Mouse (Mus musculus): Measurements from ENCODE around the gene Sec23ip.
"Not testable (repeated sequence)": the region's sequence is repeated elsewhere in the genome, so short reads cannot be mapped to it uniquely, and the experiment has no call there.

Sec23ip gene

DNA sequence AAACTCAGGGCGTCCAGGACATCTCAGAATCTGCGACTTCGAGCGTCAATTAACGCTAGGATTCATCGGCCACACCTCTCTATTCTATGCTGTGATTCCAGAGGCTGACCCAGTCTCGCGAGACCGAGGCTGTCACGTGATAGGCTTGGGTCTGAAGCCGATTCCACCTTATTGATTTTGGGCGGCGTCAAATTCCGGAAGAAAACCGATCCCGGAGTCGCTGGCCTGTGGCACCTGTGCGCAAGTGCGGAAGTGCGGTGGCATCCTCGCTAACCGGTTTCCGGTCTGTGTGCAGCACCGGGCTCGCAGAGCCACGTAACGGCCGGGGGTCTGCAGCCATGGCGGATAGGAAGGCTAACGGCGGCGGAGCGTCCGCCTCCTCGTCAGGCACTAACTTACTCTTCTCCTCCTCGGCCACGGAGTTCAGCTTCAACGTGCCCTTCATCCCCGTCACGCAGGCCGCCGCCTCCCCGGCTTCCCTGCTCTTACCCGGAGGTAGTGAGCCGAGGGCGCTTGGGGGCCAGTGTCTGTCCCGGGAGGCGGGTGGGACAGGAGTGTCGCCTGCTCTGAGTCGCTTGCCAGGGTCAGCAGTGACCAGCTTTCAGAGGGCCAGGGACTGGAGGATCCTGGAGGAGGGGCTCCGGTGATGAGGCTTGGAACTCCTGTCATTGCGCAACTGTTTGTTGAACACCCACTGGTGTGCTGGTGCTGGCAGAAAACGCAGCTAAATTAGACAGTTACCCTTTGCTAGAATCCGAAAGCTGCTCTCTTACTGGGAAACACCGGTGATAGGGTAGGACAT lies at the start of gene Sec23ip:
TSS of gene Sec23ip (plus strand) at position 260 of the 802 bp plus-strand sequence.
- DNase-seq (ENCODE audit: low read depth, low spot score): peak; percentile 98

DNA sequence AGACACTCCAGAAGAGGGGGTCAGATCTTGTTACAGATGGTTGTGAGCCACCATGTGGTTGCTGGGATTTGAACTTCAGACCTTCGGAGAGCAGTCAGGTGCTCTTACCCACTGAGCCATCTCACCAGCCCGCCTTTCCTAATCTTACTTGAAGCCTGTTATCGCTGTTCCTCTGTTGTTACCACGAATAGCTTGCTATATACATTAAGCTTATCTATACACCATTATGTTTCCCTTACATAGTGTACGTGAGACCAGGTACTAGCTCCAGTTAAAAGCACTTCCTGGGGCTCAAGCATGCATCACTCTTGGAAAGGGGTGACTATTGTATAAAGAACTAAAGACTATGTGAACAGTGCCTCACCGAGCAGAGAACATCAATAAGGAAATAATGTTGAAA lies 44.8 kb upstream of the Sec23ip start:
- not testable (repeated sequence) for DNase-seq (ENCODE audit: low read depth, low spot score)

DNA sequence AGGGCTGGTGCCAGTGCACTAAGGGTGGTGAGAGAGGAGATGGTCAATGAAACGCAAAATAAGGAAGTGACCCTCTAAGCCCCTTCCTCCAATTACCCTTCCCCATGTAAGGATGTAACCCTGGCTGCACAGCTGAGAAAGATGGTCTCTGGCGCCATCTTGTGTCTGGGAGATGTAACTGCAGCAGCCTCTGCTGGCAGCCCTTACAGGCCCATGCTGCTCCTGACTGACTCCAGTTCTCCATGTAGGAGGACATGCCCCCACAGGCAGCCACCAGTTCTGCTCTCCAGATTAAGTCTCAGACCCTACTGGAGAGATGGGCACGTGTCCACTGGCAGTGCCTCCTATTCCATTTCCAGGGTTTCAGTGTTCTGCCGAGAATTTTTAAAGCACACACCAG lies 39.0 kb upstream of the Sec23ip start:
- DNase-seq (ENCODE audit: low read depth, low spot score): peak; percentile 60

DNA sequence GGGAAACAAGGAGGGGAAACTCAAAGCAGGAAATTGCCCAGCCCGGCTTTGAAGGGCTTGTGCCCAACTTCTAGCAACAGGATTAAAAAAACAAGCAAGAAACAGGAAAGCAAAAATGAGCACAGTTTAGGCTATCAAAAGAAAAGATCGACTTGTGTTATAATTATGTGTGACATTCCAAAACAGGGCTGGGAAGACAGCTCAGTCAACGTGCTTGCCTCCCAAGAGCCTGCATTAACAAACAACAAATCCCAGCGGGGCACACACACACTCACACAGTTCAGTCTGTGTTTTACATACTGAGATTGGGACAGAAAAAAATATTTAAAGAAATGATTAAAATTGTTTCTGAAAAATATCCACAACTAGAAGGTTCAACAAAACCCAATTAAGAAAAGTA lies 26.8 kb upstream of the Sec23ip start:
- no peak for DNase-seq (ENCODE audit: low read depth, low spot score)

- DNase-seq (ENCODE audit: low read depth, low spot score): peak; percentile 80
These were observed 20.0 kb upstream of the Sec23ip start for GRCm38 (mm10) chr7:128724761-128725160.

- DNase-seq (ENCODE audit: low read depth, low spot score): no peak
These were observed 19.6 kb upstream of the Sec23ip start for GRCm38 (mm10) chr7:128725189-128725588.

GRCm38 (mm10) chr7:128726999-128727398 lies 17.7 kb upstream of the Sec23ip start:
- no peak for DNase-seq (ENCODE audit: low read depth, low spot score)

DNA sequence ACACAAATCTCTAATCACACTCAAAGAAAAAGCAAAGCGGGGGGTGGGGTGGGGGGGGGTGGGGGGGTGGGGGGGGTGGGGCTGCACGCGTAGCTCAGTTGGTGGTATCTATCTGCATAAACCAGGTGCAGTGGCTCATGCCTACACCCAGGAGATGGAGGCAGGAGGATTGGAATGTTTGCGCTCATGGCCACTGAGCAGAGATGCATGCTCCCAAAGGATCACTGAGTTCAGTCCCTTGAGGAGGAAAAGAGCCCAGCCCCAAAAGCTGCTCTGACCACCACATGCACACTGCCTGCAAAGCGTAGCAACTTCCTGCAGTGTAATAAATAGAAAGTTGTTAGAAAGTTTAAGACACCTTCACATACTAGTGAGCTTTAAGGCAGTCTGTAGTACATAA lies 17.0 kb upstream of the Sec23ip start:
- no peak for DNase-seq (ENCODE audit: low read depth, low spot score)

DNA sequence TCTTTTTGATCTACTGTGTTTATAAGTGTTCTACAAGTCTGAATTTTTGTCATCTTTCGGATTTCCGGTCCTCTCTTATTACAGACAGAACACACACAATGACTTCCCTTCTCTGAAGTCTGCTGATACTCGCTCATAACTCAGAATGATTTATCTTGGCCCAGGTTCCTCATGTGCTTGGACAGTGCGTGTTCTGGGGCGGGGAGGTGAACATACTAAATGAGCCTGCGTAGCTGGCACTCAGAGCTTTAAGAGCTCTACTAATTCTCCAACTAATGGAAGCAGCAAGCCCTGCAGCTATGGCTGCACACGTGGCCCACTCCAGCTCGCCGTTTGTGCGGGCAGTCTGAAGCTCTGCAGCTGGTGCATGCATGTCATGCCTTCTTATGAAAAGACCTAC lies 16.0 kb upstream of the Sec23ip start:
- DNase-seq (ENCODE audit: low read depth, low spot score): peak; percentile 11

DNA sequence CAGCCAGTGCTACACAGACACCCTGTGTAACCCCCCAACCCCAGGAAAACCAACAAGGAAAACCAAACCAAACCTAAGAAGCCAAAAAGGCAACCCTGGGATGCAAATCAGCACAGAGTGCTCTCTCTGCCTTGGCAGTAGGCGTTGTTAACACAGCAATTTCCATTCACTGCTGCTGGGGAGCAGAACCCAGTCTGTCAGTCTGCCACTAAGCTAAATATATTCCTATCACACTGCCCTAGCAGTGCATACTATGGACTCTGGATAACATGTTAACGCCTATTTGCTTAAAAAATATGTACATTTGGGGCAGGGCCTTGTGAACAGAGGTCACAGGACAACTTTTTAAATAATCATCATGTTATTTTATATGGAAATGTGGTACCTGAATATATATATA lies 13.2 kb upstream of the Sec23ip start:
- no peak for DNase-seq (ENCODE audit: low read depth, low spot score)

- peak; percentile 65 for DNase-seq (ENCODE audit: low read depth, low spot score)
These were observed 6.7 kb upstream of the Sec23ip start for GRCm38 (mm10) chr7:128738041-128738440.

- no peak for DNase-seq (ENCODE audit: low read depth, low spot score)
These were observed 5.7 kb upstream of the Sec23ip start for GRCm38 (mm10) chr7:128739116-128739461.

DNA sequence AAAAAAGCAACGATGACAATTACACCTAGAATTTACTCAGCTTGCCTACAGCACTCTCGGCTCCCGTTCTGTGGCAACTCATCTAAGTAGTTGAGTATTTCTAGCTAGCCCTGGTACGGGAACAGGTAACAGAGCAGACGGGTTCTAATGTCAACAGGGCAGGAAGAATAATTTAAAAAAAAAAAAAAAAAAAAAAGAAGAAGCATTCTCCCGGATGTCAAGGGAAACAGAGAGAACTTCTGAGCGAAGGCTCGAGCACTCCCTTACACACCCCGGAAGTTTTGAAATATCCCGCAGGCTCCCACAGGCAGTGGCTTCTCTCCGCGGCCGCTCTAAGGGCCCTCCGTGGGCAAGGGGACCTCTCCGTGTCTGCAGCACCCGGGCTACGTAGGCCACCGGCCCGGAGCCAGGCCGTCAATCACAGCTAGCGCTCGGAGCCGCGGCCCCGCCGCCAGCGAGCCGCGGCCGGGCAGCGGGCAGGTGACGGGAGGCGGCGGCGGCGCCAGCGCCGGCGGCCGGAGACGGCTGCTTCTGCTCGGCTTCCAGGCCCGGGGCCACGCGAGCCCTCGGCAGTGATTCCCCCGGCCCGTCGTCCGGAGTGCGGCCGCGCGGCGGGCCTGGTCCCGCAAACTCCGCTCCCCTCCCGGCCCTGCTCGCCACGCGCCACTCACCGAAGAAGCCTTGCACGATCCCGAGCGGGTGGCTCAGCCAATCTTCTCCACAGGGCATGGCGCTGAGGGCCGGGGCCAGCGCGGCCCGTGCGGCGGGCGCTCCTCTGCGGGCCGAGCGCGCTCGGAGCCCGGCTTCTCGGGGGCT lies 5.1 kb upstream of the Sec23ip start:
- DNase-seq (ENCODE audit: low read depth, low spot score): peak; percentile 72

DNA sequence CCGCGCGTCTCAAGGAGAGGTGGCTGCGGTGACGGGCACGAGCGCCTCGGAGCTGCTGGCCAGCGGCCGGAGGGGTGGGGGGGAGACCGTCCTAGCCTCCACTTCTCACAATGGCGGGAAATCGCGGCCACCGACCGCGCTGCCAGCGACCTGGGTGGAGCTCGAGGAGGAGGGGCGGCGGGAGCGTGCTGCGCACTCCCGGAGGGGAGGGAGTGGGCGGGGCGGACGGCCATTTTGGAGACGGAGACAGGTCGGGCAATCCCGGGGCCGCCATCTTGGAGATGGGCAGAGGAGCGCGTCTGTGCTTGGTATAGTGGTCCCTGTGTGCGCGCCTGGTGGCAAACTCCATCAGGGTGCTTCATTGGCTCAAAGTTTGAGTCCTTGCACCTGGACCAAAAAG lies 4.4 kb upstream of the Sec23ip start, which contains the start of gene Mcmbp:
TSS of gene Mcmbp (minus strand) at position 162 of the 400 bp plus-strand sequence.
- DNase-seq (ENCODE audit: low read depth, low spot score): peak; percentile 95

- no peak for DNase-seq (ENCODE audit: low read depth, low spot score)
These were observed 845 bp upstream of the Sec23ip start for GRCm38 (mm10) chr7:128743898-128744297.

- DNase-seq (ENCODE audit: low read depth, low spot score): no peak
These were observed 1.4 kb downstream of the Sec23ip start for GRCm38 (mm10) chr7:128746151-128746550.

DNA sequence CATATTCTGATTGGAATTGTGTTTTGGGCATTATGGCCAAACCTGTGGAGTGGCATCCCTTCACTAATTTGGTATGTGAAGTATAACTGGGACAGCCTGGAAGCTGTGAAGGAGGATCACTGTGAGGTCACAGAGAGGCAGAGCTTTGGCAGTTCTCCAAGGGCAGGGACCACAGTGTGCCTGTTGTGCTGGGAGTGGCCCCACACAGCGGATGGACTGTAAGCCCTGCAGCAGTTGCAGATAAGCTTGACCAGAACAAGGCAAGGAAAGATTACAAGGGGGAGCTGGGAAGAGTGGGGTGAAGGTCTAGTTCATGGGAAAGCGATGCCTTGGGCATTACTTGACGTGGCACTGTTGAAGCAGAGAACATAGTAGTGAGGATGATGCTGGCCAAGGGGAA lies 4.0 kb downstream of the Sec23ip start:
- no peak for DNase-seq (ENCODE audit: low read depth, low spot score)

- no peak for DNase-seq (ENCODE audit: low read depth, low spot score)
These were observed 5.6 kb downstream of the Sec23ip start for GRCm38 (mm10) chr7:128750296-128750695.

GRCm38 (mm10) chr7:128752012-128752411 lies 7.3 kb downstream of the Sec23ip start:
- no peak for DNase-seq (ENCODE audit: low read depth, low spot score)

DNA sequence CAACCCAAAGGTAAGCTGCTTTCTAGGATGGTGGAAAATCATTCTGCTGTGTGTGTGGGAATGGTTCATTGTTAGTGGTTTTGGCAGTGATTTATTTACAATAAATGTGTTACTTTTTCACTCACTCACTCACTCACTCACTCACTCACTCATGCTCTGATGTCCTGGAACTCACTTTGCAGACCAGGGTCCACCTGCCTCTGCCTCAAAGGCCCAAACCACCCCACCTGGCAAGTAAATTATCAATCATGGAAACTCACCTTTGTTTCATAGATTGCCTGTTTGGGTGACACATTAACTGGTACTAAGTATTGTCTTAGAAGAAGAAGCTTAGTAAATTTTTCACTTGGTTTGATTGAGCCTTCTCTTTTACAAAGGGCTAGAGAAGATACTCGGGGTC lies 10.7 kb downstream of the Sec23ip start:
- DNase-seq (ENCODE audit: low read depth, low spot score): no peak

DNA sequence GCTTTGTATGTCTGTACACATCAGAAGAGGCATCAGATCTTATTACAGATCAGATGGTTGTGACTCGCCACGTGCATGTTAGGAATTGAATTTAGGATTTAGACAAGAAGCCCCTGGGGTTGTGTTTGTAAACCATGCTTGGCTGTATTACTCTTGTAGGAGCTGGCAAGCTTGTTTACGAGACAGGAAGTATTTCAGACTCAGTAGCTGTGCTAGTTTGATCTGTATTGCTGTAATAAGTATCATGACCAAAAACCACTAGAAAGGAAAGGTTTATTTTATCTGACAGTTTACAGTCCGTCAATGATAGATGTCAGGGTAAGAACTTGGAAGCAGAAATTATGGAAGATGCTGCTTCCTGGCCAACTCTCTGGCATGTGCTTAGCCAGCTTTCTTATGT lies 14.2 kb downstream of the Sec23ip start:
- DNase-seq (ENCODE audit: low read depth, low spot score): no peak

- DNase-seq (ENCODE audit: low read depth, low spot score): no peak
These were observed 22.0 kb downstream of the Sec23ip start for GRCm38 (mm10) chr7:128766696-128767095.

DNA sequence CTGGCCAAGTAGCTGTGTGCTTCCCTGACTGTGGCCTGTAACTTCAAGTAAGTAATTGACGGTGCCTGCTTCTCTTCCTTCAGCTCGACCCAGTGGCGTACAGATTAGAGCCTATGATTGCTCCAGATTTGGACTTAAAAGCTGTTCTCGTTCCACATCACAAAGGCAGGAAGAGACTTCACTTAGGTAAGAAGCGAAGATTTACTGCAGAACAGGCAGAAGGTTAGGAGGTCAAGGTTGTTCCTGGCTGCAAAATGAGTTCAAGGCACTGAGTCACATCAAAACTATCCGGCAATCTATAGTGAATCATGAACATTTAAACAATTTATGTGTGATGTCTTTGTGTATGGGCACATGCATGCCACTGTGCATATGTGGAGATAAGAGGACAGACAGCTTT lies 32.5 kb downstream of the Sec23ip start:
- no peak for DNase-seq (ENCODE audit: low read depth, low spot score)
